Mouse (Mus musculus) forebrain, embryonic 13.5 days (tissue): ENCODE measurements around the gene Zyx. TPM values are rescaled to one million over a fixed set of nuclear protein-coding genes. Genes with fewer than 3 reads are reported as not detected.

ENCODE experiments used
- ATAC-seq: fragments of 200-750 bp; cut with Nextera tagmentation; 2 replicates; pipeline ENCODE4 v1.8.0; 2017
- H3K27ac ChIP-seq: fragments of 300-500 bp; sonication (generic); 2 replicates; pipeline ENCODE4 v1.5.1; 2015; ENCODE audit warnings: inconsistent platforms, mild to moderate bottlenecking, moderate library complexity
- H3K27me3 ChIP-seq: fragments of 300-500 bp; sonication (generic); 2 replicates; pipeline ENCODE4 v1.6.1; 2015; ENCODE audit warnings: mild to moderate bottlenecking, inconsistent platforms
- H3K36me3 ChIP-seq: fragments of 300-500 bp; sonication (generic); 2 replicates; pipeline ENCODE4 v1.6.1; 2015; ENCODE audit warnings: mild to moderate bottlenecking, inconsistent platforms; ENCODE audit not compliant: poor library complexity, severe bottlenecking
- H3K4me1 ChIP-seq: fragments of 300-500 bp; sonication (generic); 2 replicates; pipeline ENCODE4 v1.6.1; 2015; ENCODE audit warnings: inconsistent platforms
- H3K4me2 ChIP-seq: fragments of 300-500 bp; sonication (generic); 2 replicates; pipeline ENCODE4 v1.6.1; 2015; ENCODE audit warnings: inconsistent platforms, mild to moderate bottlenecking, moderate library complexity
- H3K4me3 ChIP-seq: fragments of 300-500 bp; sonication (generic); 2 replicates; pipeline ENCODE4 v1.5.1; 2015; ENCODE audit warnings: mild to moderate bottlenecking, inconsistent platforms
- H3K9ac ChIP-seq: fragments of 300-500 bp; sonication (generic); 2 replicates; pipeline ENCODE4 v1.6.1; 2015; ENCODE audit warnings: mild to moderate bottlenecking, inconsistent platforms
- H3K9me3 ChIP-seq: fragments of 300-500 bp; sonication (generic); replicated peaks from 2 replicates; pipeline ENCODE4 v1.6.1; 2016; ENCODE audit warnings: inconsistent platforms
- WGBS: fragments of 180-500 bp; shearing (Covaris S2); methylation state at CpG from one replicate; pipeline ENCODE4 v1.1.7; 2015; 5-methylcytosine and 5-hydroxymethylcytosine counted together
- polyA plus RNA-seq: library from polyadenylated mRNA; unstranded; fragments of >200 nt; fragmentation: Nextera tagmentation; extraction: Ambion mirVana; gene quantifications from 2 replicates; pipeline ENCODE4 v1.2.1, GENCODE M21; 2015

The Zyx gene
- polyA plus RNA-seq, 1 experiment from 2014 or later, result 39.8 TPM

DNA sequence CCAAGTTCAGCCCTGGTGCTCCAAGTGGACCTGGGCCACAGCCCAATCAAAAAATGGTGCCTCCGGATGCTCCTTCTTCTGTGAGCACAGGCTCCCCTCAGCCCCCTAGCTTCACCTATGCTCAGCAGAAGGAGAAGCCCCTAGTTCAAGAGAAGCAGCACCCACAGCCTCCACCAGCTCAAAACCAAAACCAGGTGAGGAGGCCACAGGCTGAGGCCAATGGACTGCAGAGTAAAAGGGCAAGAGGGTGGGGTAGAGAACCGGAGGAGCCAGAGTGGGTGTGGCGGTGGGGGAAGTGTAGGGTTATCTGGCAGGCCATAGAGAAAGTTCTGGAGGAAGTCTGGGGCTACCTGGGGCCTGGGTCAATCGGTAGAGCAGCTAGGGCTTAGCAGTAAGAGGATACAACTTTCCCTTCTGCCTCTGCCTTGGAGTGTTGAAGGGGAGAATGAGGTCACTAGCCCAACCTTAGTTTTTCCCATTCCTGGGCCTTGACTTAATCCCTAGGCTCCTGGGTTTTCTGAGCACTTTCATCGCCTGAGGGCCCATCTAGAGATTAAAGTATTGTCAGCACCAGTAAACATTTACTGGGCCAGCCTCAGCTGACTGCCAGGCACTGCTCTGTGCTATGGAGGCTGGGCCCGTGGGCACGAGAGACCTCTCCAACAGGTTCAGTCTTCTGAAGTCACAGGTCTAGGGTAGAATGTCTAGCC lies 2.5 kb downstream of the Zyx start:
- Histone ChIP-seq H3K9me3 (no peaks in the 10 kb centered on the region), H3K36me3 (peaks cover 38% of the 10 kb centered on the region), H3K27ac (no peak overlapping the region), H3K9ac (no peak overlapping the region), H3K4me3 (no peak overlapping the region), H3K4me1 (peaks cover 46% of the 10 kb centered on the region), H3K27me3 (no peaks in the 10 kb centered on the region), H3K4me2 (peak overlapping the region; percentile 90; the same call in 1 of the 2 replicates)
- no peak for ATAC-seq
- 84% methylated on average over 7 of the region's 7 CpGs for WGBS

DNA sequence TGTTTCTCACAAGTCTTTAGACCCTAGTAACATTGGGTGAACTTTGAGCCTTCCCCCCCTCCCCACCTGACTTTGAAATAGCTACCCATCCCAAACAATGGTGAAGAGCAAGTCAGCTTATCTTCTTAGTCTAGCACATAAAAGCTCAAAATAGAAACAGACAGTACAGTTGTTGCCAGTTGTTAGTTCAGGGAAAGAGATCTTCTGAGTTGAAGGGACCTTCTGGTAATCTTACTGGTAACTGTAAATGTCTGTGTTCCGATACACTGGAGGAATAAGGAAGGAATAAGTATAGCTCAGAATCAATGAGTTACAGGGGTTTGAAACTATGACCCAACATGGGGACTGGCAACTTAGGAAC lies 3.0 kb downstream of the Zyx start:
- Histone ChIP-seq H3K4me1 (peaks cover 46% of the 10 kb centered on the region), H3K9me3 (no peaks in the 10 kb centered on the region), H3K4me2 (no peak overlapping the region), H3K27ac (no peak overlapping the region), H3K36me3 (peaks cover 44% of the 10 kb centered on the region), H3K9ac (no peak overlapping the region), H3K4me3 (no peak overlapping the region), H3K27me3 (no peaks in the 10 kb centered on the region)
- no peak for ATAC-seq
- 93% methylated on average over 1 of the region's 1 CpGs for WGBS

DNA sequence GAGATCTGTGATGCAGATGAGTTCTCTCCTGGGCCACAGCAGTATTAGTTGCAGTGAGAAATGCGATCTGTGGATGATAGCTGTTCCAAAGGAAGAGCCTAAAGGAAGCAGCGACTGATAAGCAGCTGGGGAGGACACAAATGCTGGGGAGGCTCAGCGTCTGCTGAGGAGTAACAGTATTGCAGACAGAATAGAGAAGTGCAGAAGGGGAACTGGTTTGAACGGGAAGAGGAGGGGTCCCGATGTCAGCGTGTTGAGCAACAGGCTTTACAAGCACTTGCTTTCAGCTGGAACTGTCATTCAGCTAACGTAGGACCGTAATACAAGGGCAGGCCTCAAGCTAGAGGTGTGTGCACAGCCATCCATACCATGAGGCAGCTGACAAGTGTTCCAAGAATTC lies 3.8 kb downstream of the Zyx start:
- Histone ChIP-seq H3K4me3 (no peak overlapping the region), H3K36me3 (peaks cover 51% of the 10 kb centered on the region), H3K9me3 (no peaks in the 10 kb centered on the region), H3K4me2 (no peak overlapping the region), H3K4me1 (peaks cover 46% of the 10 kb centered on the region), H3K9ac (no peak overlapping the region), H3K27ac (no peak overlapping the region), H3K27me3 (no peaks in the 10 kb centered on the region)
- 89% methylated on average over 8 of the region's 8 CpGs for WGBS
- no peak for ATAC-seq

DNA sequence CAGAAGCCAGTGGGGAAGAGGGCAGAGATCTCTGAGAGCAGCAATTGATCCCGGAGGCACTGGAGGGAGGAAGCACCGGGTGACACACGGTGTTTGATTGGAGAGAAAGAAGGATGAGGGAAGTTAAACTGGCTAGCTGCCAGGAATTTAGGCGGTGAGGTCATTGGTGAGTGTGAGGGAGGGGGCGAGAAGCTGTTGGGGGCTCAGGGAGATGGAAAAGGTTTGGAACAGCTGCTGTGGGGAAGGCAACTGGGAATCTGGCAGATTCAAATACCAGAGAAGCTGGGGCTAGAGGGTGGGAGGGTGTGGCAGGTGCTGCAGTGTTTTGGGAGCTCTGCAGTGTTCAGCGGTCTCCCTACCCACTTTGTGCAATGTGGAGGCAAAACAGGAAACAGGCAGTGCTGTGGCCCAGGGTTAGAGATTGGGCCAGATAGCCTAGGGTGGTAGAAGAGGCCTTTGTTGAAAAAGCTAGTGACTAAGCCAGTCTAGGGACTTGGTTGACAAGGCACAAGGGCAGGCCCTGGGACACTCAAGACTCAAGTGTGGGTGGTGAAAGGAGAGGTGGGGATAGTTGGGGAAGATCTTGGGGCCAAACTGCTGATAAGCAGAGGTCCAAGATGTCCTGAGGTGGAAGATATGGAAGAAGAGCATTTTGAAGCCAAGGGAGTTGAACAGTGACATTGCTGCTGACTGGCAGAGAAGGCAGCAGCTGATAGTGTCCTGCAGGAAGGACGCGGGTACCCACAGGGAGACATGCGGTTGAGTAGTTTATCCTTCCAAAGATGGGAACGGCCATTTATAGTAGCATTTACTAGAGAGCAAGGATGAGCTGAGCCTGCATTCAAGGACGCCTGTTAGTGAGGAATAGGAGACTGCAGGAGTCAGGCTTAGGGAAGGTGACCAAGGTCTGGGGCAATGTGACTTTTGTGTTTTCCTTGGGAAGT lies 4.9 kb downstream of the Zyx start:
- no peak for ATAC-seq
- H3K9ac ChIP-seq, result no peak overlapping the region; the same call in 1 of the 2 replicates
- no peak overlapping the region for H3K4me2 ChIP-seq
- H3K9me3 ChIP-seq, result no peaks in the 10 kb centered on the region
- 49% methylated on average over 11 of the region's 11 CpGs for WGBS
- peak overlapping the region; percentile 14; the same call in 1 of the 2 replicates for H3K27ac ChIP-seq
- H3K4me3 ChIP-seq, result no peak overlapping the region
- peaks cover 41% of the 10 kb centered on the region for H3K4me1 ChIP-seq
- no peaks in the 10 kb centered on the region for H3K27me3 ChIP-seq
- H3K36me3 ChIP-seq, result peaks cover 62% of the 10 kb centered on the region

DNA sequence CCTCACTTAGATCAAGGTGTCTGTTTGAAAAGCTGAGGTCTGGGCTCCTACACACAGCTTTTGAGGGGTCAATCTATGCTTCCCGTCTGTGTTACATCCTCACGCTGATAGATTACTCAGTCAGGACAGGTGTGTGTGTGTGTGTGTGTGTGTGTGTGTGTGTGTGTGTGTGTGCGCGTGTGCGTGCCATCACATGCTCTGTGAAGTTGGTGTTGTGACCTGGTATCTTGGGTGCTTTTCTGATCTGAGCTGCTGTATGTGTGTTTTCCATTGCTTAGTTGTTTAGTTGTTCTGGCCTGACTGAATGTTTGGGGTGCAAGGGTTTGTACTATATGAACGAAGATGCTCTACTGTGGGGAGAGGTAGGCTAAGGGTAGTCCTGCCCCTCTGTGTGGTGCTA lies 5.9 kb downstream of the Zyx start:
- Histone ChIP-seq H3K4me3 (no peak overlapping the region), H3K27me3 (no peaks in the 10 kb centered on the region), H3K9me3 (no peaks in the 10 kb centered on the region), H3K4me1 (peaks cover 40% of the 10 kb centered on the region), H3K4me2 (no peak overlapping the region), H3K36me3 (peaks cover 73% of the 10 kb centered on the region), H3K27ac (no peak overlapping the region), H3K9ac (no peak overlapping the region)
- no peak for ATAC-seq
- 90% methylated on average over 6 of the region's 6 CpGs for whole genome bisulfite sequencing

DNA sequence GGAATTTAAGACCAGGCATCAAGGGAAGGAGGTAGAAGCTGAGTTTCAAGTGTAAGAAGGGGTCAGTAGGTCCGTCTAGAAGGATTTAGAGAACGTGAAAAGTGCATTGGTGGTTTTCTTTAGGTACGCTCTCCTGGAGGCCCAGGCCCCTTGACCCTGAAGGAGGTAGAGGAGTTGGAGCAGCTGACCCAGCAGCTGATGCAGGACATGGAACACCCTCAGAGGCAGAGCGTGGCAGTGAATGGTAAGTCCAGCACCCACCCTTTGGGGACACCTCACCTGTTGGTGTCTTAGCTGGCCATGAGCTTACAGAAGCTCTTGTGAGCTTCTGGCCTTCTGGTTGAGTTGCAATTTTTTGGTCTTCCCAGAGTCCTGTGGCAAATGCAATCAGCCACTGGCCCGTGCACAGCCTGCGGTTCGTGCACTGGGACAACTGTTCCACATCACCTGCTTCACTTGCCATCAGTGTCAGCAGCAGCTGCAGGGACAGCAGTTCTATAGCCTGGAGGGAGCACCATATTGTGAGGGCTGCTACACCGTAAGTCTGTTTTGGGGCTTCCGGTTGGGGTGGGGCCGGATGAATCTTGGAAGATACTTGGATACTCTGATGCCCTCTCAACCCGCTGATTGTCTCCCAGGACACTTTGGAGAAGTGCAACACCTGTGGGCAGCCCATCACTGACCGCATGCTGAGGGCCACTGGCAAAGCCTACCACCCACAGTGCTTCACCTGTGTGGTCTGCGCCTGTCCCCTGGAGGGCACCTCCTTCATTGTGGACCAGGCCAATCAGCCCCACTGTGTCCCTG lies 6.6 kb downstream of the Zyx start:
- Histone ChIP-seq H3K36me3 (peaks cover 79% of the 10 kb centered on the region), H3K4me2 (no peak overlapping the region), H3K9me3 (no peaks in the 10 kb centered on the region), H3K4me3 (no peak overlapping the region), H3K9ac (no peak overlapping the region), H3K4me1 (peaks cover 34% of the 10 kb centered on the region), H3K27ac (no peak overlapping the region), H3K27me3 (no peaks in the 10 kb centered on the region)
- 92% methylated on average over 13 of the region's 13 CpGs for WGBS
- ATAC-seq, result no peak

DNA sequence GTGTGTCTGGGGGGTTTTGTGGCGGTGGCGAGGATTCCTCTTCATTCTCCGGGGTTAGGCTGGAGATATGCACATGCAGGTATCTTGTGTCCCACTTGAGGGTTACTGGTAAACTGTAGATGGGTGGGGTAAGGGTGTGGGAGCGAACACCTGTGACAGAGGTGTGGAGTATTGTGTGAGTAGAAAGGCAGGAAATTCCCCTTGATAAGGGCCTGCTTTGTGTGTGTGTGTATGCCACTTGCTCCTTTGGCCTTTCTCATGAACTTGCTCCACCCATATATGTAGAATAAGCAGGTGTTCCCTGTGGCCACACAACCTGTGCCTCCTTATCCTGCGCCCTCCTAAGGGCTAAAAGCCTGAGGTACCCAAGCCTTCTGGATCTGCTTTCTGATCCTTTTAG lies 7.5 kb downstream of the Zyx start:
- ATAC-seq, result no peak
- no peak overlapping the region for H3K9ac ChIP-seq
- no peaks in the 10 kb centered on the region for H3K27me3 ChIP-seq
- H3K4me2 ChIP-seq, result no peak overlapping the region
- peaks cover 79% of the 10 kb centered on the region for H3K36me3 ChIP-seq
- H3K4me1 ChIP-seq, result peaks cover 25% of the 10 kb centered on the region
- H3K27ac ChIP-seq, result no peak overlapping the region
- WGBS, result 92% methylated on average over 5 of the region's 5 CpGs
- H3K9me3 ChIP-seq, result no peaks in the 10 kb centered on the region
- H3K4me3 ChIP-seq, result no peak overlapping the region

DNA sequence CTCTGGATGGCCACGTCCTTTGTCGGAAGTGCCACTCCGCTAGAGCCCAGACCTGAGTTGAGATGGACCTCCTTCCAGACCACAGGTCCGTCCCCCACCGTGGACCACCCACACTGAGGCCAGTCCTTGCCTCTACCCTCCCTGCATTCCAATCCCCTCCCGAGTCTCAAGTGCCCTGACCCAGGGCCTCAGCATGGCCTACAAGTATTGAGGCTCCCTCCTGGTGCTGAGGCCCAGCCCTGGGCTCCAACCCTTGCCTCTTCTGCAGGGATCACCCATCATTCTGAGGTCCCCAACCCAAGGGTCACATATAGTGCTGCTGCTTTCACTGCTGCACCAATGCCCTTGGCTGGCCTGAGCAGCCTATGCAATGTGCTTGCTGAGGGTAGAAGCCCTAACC lies 8.5 kb downstream of the Zyx start:
- WGBS, result 68% methylated on average over 6 of the region's 6 CpGs
- peaks cover 71% of the 10 kb centered on the region for H3K36me3 ChIP-seq
- no peaks in the 10 kb centered on the region for H3K9me3 ChIP-seq
- H3K4me3 ChIP-seq, result no peak overlapping the region
- H3K27ac ChIP-seq, result no peak overlapping the region
- no peak overlapping the region for H3K4me2 ChIP-seq
- no peak for ATAC-seq
- no peaks in the 10 kb centered on the region for H3K27me3 ChIP-seq
- no peak overlapping the region for H3K9ac ChIP-seq
- peaks cover 21% of the 10 kb centered on the region for H3K4me1 ChIP-seq

DNA sequence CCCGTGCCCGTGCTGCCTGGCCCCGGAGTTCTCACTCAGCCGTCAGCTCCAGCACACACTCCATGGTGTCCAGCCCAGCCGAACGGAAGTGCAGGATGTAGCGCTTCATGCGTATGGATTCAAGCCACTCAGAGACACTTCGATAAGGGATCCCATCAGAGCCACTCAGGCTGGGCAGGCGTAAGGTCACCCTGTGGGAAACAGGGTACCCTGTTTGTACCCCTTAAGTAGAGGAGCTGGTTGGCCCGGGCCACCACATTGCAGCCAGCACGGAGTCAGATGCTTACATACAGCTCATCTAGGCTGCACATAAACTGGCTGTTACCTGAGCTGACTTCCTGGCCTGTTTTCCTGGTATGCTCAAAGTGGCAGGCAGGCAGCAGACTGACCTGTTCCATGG lies 9.5 kb downstream of the Zyx start:
- H3K9me3 ChIP-seq, result no peaks in the 10 kb centered on the region
- H3K4me2 ChIP-seq, result no peak overlapping the region
- 93% methylated on average over 12 of the region's 12 CpGs for WGBS
- H3K4me3 ChIP-seq, result no peak overlapping the region
- H3K27ac ChIP-seq, result no peak overlapping the region
- ATAC-seq, result no peak
- H3K9ac ChIP-seq, result no peak overlapping the region
- peaks cover 12% of the 10 kb centered on the region for H3K4me1 ChIP-seq
- H3K27me3 ChIP-seq, result no peaks in the 10 kb centered on the region
- peaks cover 64% of the 10 kb centered on the region for H3K36me3 ChIP-seq

DNA sequence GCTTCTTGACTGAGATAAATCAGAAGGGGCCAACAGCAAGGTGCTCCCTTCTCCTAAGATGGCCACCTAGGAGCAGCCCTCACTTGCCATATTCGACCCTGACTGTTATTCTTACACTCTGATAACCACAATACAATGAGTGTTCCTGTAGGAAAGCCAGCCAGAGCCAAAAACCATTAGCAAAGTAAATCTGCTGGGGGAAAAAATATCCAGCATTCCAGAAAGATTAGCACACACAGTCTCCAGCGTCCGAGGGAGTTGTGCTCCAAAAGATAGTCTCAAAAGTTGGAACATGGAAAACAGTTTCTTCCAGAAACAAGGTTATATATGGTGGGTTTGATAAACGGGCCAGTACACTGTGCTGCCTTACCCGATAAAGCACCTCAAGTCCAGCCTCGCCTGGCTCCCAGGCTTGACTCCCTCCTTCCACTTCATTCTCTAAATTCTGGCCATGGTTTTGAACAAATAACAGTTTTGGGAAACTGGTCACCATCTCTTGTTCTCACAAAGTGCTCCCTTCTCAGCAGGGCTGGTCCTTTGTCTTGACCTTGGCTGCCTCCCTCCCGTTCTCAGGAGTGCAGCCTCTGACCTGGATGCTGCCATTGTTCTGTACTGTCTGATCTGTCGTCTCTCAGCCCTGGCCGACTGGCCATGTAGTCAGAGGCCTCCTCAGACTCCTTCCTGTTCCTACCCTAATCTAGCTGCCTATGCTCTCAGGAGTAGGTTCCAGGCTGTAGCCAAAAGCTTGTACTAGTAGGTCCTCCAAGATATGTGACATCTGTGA lies 10.1 kb downstream of the Zyx start:
- no peak overlapping the region for H3K4me3 ChIP-seq
- ATAC-seq, result no peak
- no peaks in the 10 kb centered on the region for H3K9me3 ChIP-seq
- no peak overlapping the region for H3K27ac ChIP-seq
- no peak overlapping the region for H3K9ac ChIP-seq
- H3K36me3 ChIP-seq, result peaks cover 64% of the 10 kb centered on the region
- 76% methylated on average over 9 of the region's 9 CpGs for WGBS
- H3K4me1 ChIP-seq, result peaks cover 5% of the 10 kb centered on the region
- no peak overlapping the region for H3K4me2 ChIP-seq
- no peaks in the 10 kb centered on the region for H3K27me3 ChIP-seq

DNA sequence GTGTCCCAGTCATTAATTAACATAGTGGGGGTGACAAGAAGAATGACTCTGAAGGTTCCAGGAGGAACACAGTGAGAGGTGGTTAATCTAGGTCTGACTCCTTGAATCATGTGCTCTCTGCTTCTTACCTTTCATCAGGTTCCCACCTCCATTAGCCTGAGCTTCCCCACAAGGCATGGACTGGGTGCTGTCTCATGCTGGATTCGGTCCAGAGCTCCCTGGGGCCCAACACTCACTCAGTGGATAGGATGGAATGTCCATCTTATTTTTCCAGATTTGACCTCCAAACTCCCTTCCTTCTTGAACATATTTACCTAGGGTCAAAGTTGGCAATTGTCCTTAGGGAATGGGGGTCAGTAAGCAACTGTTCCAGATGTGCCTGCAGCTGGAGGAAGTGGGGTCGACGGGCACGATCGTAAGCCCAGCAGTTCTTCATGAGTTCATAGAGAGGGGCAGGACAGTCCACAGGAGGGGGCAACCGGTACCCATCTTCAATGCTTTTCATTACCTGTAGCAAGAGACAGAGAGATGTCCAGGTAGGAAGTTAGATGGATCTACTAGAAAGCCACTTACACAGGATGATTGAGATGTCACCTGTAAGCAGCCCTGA lies 10.9 kb downstream of the Zyx start:
- 92% methylated on average over 6 of the region's 6 CpGs for WGBS
- Histone ChIP-seq H3K9me3 (no peaks in the 10 kb centered on the region), H3K27ac (no peak overlapping the region), H3K4me3 (no peak overlapping the region), H3K9ac (no peak overlapping the region), H3K4me1 (no peaks in the 10 kb centered on the region), H3K27me3 (no peaks in the 10 kb centered on the region), H3K36me3 (peaks cover 60% of the 10 kb centered on the region), H3K4me2 (no peak overlapping the region)
- no peak for ATAC-seq
